Comparison of ENCODE assay signal across 8 mouse cellular contexts in the genomic region with DNA sequence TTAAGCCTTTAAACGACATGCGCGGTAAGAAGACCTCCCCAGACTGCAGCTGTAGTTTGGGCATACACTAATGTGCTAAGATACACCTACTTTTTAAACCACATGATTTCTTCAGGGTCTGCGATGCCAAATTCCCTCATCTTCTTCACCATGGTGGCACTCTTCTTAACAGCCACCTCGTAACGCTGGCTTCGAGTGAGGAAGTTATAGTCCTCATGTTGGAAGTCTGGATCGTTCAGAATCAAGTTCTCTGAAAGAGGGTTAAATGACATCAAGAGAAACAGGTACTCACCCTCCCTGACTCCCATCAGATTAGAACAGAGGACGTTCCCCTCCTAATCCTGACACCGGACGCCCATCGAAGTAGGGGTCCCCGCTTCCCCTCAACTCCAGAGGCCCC. TPM values are rescaled to one million over a fixed set of nuclear protein-coding genes. Genes with fewer than 3 reads are reported as not detected.
A peak's percentile ranks its signal among the peaks of the same experiment; 100 is the strongest.
DNase-seq lines count a peak whose midpoint lies in the region; ATAC-seq and TF ChIP-seq lines count a peak whose summit lies in the region.

No protein-coding gene starts in this region.

- no peak for TF ChIP-seq CTCF in G1E (IDR thresholded peaks at IDR 0.05; ENCODE audit: low read depth, low read length)

- peak overlapping the region; percentile 76 for H3K4me2 ChIP-seq in heart, embryonic 13.5 days
- H3K4me2 ChIP-seq in forebrain, embryonic 16.5 days (ENCODE audit: low read length): peak overlapping the region; percentile 69

- no peak for DNase-seq in heart, postnatal 25 days (ENCODE audit: low spot score)
- no peak for DNase-seq in G1E (ENCODE audit: low spot score)
- no peak for DNase-seq in ovary, postnatal 36 days (ENCODE audit: low spot score)
- no peak for DNase-seq in adrenal gland, postnatal 36 days
- no peak for DNase-seq in adrenal gland, adult 18-20 months (ENCODE audit: low spot score in 2 of 2)

- intact Hi-C loops in heart, postnatal 25 days (cut with DNase I): no loop called here

- peak overlapping the region; percentile 92 for H3K9ac ChIP-seq in heart, embryonic 13.5 days
- peak overlapping the region; percentile 81 for H3K9ac ChIP-seq in forebrain, embryonic 16.5 days (replicated peaks; ENCODE audit: low read depth, low read length)

- no peaks in the 10 kb centered on the region for H3K27me3 ChIP-seq in heart, embryonic 13.5 days (replicated peaks)
- H3K27me3 ChIP-seq in G1E (ENCODE audit: insufficient read depth, low read length): no peaks in the 10 kb centered on the region
- no peaks in the 10 kb centered on the region for H3K27me3 ChIP-seq in forebrain, embryonic 16.5 days (replicated peaks; ENCODE audit: control insufficient read depth, insufficient read depth, low read length)

- peaks cover 31% of the 10 kb centered on the region for H3K4me1 ChIP-seq in heart, embryonic 13.5 days
- H3K4me1 ChIP-seq in G1E (ENCODE audit: insufficient read depth, low read depth, low read length): peaks cover 43% of the 10 kb centered on the region
- peaks cover 13% of the 10 kb centered on the region for H3K4me1 ChIP-seq in forebrain, embryonic 16.5 days (replicated peaks; ENCODE audit: control insufficient read depth, insufficient read depth, low read length)

- H3K27ac ChIP-seq in heart, embryonic 13.5 days (replicated peaks): peak overlapping the region; percentile 97
- H3K27ac ChIP-seq in forebrain, embryonic 16.5 days (ENCODE audit: low read length): peak overlapping the region; percentile 97

- WGBS in heart, embryonic 13.5 days: 19% methylated on average over 13 of the region's 13 CpGs
- WGBS in forebrain, embryonic 16.5 days: 22% methylated on average over 13 of the region's 13 CpGs

- H3K9me3 ChIP-seq in heart, embryonic 13.5 days: no peaks in the 10 kb centered on the region
- H3K9me3 ChIP-seq in G1E (replicated peaks): no peaks in the 10 kb centered on the region
- H3K9me3 ChIP-seq in forebrain, embryonic 16.5 days (ENCODE audit: control insufficient read depth, low read length): no peaks in the 10 kb centered on the region

- no peak for ATAC-seq in heart, embryonic 13.5 days (ENCODE audit: extremely low read depth, insufficient number of reproducible peaks, low FRiP score, low TSS enrichment)
- ATAC-seq in G1E (ENCODE audit: extremely low read depth, insufficient number of reproducible peaks, low FRiP score, poor library complexity, severe bottlenecking): no peak
- no peak for ATAC-seq in forebrain, embryonic 16.5 days
- peak; percentile 6; the same call in 1 of the 2 replicates for ATAC-seq in megakaryocyte, adult 5-6 weeks (ENCODE audit: poor library complexity, severe bottlenecking)

- H3K36me3 ChIP-seq in heart, embryonic 13.5 days: peaks cover 32% of the 10 kb centered on the region
- H3K36me3 ChIP-seq in G1E (replicated peaks): peaks cover 43% of the 10 kb centered on the region
- peaks cover 5% of the 10 kb centered on the region; the same call in 1 of the 2 replicates for H3K36me3 ChIP-seq in forebrain, embryonic 16.5 days (ENCODE audit: control insufficient read depth, insufficient read depth)

- H3K4me3 ChIP-seq in heart, embryonic 13.5 days: peak overlapping the region; percentile 74
- peak overlapping the region; percentile 80 for H3K4me3 ChIP-seq in G1E (ENCODE audit: low read depth, low read length)
- H3K4me3 ChIP-seq in forebrain, embryonic 16.5 days (replicated peaks; ENCODE audit: low read length): peak overlapping the region; percentile 83

RNA-seq across cellular contexts. Expression of a gene that starts 0.5 kb away (rescaled TPM):
- polyA plus RNA-seq in heart, embryonic 13.5 days (2015; fragmentation: Nextera tagmentation; extraction: Ambion mirVana): 82.1 and 88.7 TPM in 2 replicates
- 10 to 100 TPM; 15.5 to 19.3 TPM for total RNA-seq in heart, postnatal 25 days (2021)
- total RNA-seq in G1E (2014; fragmentation: Nextera tagmentation) (17.8 and 23.1 TPM in 2 replicates), G1E (2017) (47.6 and 47.8 TPM in 2 replicates)
- polyA plus RNA-seq in G1E (2012): 95.8 and 99.2 TPM in 2 replicates
- 69.9 and 92.8 TPM in 2 replicates for polyA plus RNA-seq in forebrain, embryonic 16.5 days (2015; fragmentation: Nextera tagmentation; extraction: Ambion mirVana)
- 58.5 and 63.9 TPM in 2 replicates for total RNA-seq in megakaryocyte, adult 5-6 weeks (2015)
- total RNA-seq in megakaryocyte, adult 5-6 weeks (2017): 21.4 and 27.2 TPM in 2 replicates
- total RNA-seq in adrenal gland, postnatal 36 days (2021): 10 to 100 TPM; 20.0 to 28.5 TPM
- total RNA-seq in adrenal gland, adult 18-20 months (2021): 10 to 100 TPM; 17.3 to 20.7 TPM

RNA-seq across cellular contexts. Expression of a gene that starts 0.7 kb away (rescaled TPM):
- polyA plus RNA-seq in heart, embryonic 13.5 days (2015; fragmentation: Nextera tagmentation; extraction: Ambion mirVana): 29.0 and 31.0 TPM in 2 replicates
- total RNA-seq in heart, postnatal 25 days (2021): 100 to 1,000 TPM; 123 to 137 TPM
- total RNA-seq in G1E (2014; fragmentation: Nextera tagmentation) (34.0 and 35.6 TPM in 2 replicates), G1E (2017) (51.2 and 55.8 TPM in 2 replicates)
- polyA plus RNA-seq in G1E (2012): 2.5 and 2.8 TPM in 2 replicates
- 62.8 and 63.3 TPM in 2 replicates for polyA plus RNA-seq in forebrain, embryonic 16.5 days (2015; fragmentation: Nextera tagmentation; extraction: Ambion mirVana)
- total RNA-seq in megakaryocyte, adult 5-6 weeks (2015): 15.1 and 18.3 TPM in 2 replicates
- total RNA-seq in megakaryocyte, adult 5-6 weeks (2017): 18.6 and 19.7 TPM in 2 replicates
- total RNA-seq in adrenal gland, postnatal 36 days (2021): 100 to 1,000 TPM; 170 to 228 TPM
- 100 to 1,000 TPM; 208 to 244 TPM for total RNA-seq in adrenal gland, adult 18-20 months (2021)

RNA-seq across cellular contexts. Expression of a gene that starts 30.2 kb away (rescaled TPM):
- polyA plus RNA-seq in heart, embryonic 13.5 days (2015; fragmentation: Nextera tagmentation; extraction: Ambion mirVana): 22.8 and 24.4 TPM in 2 replicates
- 10 to 100 TPM; 16.1 to 17.2 TPM for total RNA-seq in heart, postnatal 25 days (2021)
- 42.2 and 50.9 TPM in 2 replicates for total RNA-seq in G1E (2014; fragmentation: Nextera tagmentation)
- 25.0 and 35.9 TPM in 2 replicates for total RNA-seq in G1E (2017)
- 23.6 and 26.4 TPM in 2 replicates for polyA plus RNA-seq in G1E (2012)
- polyA plus RNA-seq in forebrain, embryonic 16.5 days (2015; fragmentation: Nextera tagmentation; extraction: Ambion mirVana): 77.4 and 87.4 TPM in 2 replicates
- total RNA-seq in megakaryocyte, adult 5-6 weeks (2015): 2.9 and 5.9 TPM in 2 replicates
- 5.7 and 6.3 TPM in 2 replicates for total RNA-seq in megakaryocyte, adult 5-6 weeks (2017)
- total RNA-seq in adrenal gland, postnatal 36 days (2021): 10 to 100 TPM; 38.4 to 41.6 TPM
- 10 to 100 TPM; 30.9 to 42.1 TPM for total RNA-seq in adrenal gland, adult 18-20 months (2021)

RNA-seq across cellular contexts. Expression of a gene that starts 39.7 kb away (rescaled TPM):
- 0.42 and 0.48 TPM in 2 replicates for polyA plus RNA-seq in heart, embryonic 13.5 days (2015; fragmentation: Nextera tagmentation; extraction: Ambion mirVana)
- under 1 TPM; 0.75 to 0.98 TPM for total RNA-seq in heart, postnatal 25 days (2021)
- total RNA-seq in G1E (2014; fragmentation: Nextera tagmentation) (not detected in 2 replicates), G1E (2017) (0.05 TPM in 1 of 2 replicates, not detected in the other)
- polyA plus RNA-seq in G1E (2012): 0.01 TPM in 2 replicates
- 0.32 and 0.39 TPM in 2 replicates for polyA plus RNA-seq in forebrain, embryonic 16.5 days (2015; fragmentation: Nextera tagmentation; extraction: Ambion mirVana)
- total RNA-seq in megakaryocyte, adult 5-6 weeks (2015): 0.11 TPM in 1 of 2 replicates, not detected in the other
- total RNA-seq in megakaryocyte, adult 5-6 weeks (2017): 0.24 and 0.37 TPM in 2 replicates
- under 1 TPM; 0.70 to 0.82 TPM for total RNA-seq in adrenal gland, postnatal 36 days (2021)
- total RNA-seq in adrenal gland, adult 18-20 months (2021): 1 to 10 TPM in 1 of 2 experiments, under 1 TPM in 1; 0.56 to 1.0 TPM

RNA-seq across cellular contexts. Expression of a gene that starts 59.5 kb away (rescaled TPM):
- polyA plus RNA-seq in heart, embryonic 13.5 days (2015; fragmentation: Nextera tagmentation; extraction: Ambion mirVana): 82.4 and 92.2 TPM in 2 replicates
- total RNA-seq in heart, postnatal 25 days (2021): 10 to 100 TPM; 62.5 to 66.0 TPM
- total RNA-seq in G1E (2014; fragmentation: Nextera tagmentation): 99.3 and 125 TPM in 2 replicates
- 38.3 and 45.7 TPM in 2 replicates for total RNA-seq in G1E (2017)
- 144 and 150 TPM in 2 replicates for polyA plus RNA-seq in G1E (2012)
- 65.3 and 75.2 TPM in 2 replicates for polyA plus RNA-seq in forebrain, embryonic 16.5 days (2015; fragmentation: Nextera tagmentation; extraction: Ambion mirVana)
- total RNA-seq in megakaryocyte, adult 5-6 weeks (2015): 14.6 and 17.3 TPM in 2 replicates
- 6.9 and 10.0 TPM in 2 replicates for total RNA-seq in megakaryocyte, adult 5-6 weeks (2017)
- 100 to 1,000 TPM in 1 of 2 experiments, 10 to 100 TPM in 1; 95.9 to 107 TPM for total RNA-seq in adrenal gland, postnatal 36 days (2021)
- total RNA-seq in adrenal gland, adult 18-20 months (2021): 100 to 1,000 TPM; 106 to 115 TPM
